Mouse (Mus musculus) brown adipose tissue, adult 24 weeks (tissue): ENCODE measurements around the gene Stim2. TPM values are rescaled to one million over a fixed set of nuclear protein-coding genes. Genes with fewer than 3 reads are reported as not detected.

Experiments
- H3K27ac ChIP-seq: fragments of 200-500 bp; replicated peaks from 2 replicates; pipeline ENCODE4 v1.5.1; 2012; ENCODE audit warnings: low read depth, mild to moderate bottlenecking, low read length
- H3K4me1 ChIP-seq: fragments of 200-500 bp; 2 replicates; pipeline ENCODE4 v1.6.1; 2012; ENCODE audit warnings: low read length, mixed read lengths; ENCODE audit not compliant: control insufficient read depth, insufficient read depth, insufficient read length
- H3K4me3 ChIP-seq: fragments of 200-500 bp; 2 replicates; pipeline ENCODE4 v1.5.1; 2012; ENCODE audit warnings: low read depth, mild to moderate bottlenecking, low read length, moderate library complexity; ENCODE audit not compliant: insufficient read depth
- polyA plus RNA-seq: library from polyadenylated mRNA; stranded (reverse); fragments of >200 nt; gene quantifications from 2 replicates; pipeline ENCODE4 v1.2.4, GENCODE M21; 2012; ENCODE audit not compliant: missing spikeins, insufficient read depth, insufficient read length

The Stim2 gene
- polyA plus RNA-seq, 1 experiment: 12.6 TPM

DNA sequence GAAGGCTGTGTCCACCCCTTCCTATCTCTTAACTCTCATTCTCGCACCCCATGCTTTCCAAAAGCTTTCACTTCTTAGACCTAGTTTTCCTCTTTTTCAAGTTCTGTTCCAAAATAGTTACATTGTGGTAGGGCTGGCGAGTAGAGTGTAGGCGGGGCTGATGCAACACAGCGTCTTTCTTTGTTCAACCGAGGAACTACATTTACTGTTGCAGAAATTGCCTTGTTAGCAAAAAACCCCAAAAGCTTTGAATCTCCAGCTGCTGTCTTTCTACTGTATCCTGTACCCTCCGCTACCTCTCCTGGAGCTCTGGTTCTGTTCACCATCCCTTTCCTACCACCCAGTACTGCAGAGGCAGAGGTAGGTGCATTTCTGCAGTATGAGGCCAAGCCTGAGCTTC lies 99.9 kb downstream of the Stim2 start:
- H3K27ac ChIP-seq: no peak overlapping the region
- H3K4me1 ChIP-seq: peaks cover 11% of the 10 kb centered on the region
- H3K4me3 ChIP-seq: no peak overlapping the region

DNA sequence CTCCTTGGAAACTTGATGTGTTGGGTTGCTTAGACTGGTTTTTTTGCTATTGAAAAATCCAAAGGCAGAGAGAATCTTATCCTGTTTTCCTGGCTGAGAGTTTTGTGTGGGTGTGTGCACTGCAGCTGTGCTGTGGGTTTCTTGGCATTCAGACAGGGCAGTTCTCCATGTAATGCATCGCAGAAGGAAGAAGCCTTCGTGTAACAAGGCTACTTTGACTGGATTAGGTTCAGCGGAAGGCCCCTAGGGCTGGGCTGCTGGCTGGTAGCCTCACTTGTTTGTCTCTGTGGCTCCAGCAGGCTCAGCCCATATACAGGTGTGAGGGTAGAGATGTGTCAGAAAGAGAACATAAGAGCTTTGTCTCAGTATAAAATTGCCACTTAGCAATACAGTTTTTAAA lies 102.6 kb downstream of the Stim2 start:
- H3K27ac ChIP-seq: 0 out of 2 replicates have a peak overlapping the region, but pooled peaks have one; percentile 23
- H3K4me1 ChIP-seq: peaks cover 11% of the 10 kb centered on the region
- H3K4me3 ChIP-seq: no peak overlapping the region

DNA sequence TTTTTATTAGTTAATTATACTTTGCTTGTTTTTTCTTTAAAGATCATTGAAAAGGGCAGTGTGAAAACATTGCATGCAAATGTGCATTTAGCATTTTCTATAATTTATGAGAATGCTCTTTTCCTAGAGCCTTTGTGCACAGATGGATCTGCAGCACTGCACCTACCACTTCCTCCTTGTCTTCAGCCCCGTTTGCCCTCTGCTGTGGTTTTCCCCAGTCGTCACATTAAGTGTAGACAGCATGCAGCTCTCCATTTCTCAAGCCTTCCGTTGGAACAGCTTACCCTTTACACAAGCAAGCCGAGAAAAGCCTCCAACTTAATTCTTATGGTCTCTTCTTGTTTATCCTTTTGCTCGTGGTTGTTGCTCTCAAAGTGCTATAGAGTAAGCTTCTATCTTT lies 103.0 kb downstream of the Stim2 start:
- Histone ChIP-seq H3K4me3 (no peak overlapping the region), H3K4me1 (peaks cover 11% of the 10 kb centered on the region), H3K27ac (no peak overlapping the region)

DNA sequence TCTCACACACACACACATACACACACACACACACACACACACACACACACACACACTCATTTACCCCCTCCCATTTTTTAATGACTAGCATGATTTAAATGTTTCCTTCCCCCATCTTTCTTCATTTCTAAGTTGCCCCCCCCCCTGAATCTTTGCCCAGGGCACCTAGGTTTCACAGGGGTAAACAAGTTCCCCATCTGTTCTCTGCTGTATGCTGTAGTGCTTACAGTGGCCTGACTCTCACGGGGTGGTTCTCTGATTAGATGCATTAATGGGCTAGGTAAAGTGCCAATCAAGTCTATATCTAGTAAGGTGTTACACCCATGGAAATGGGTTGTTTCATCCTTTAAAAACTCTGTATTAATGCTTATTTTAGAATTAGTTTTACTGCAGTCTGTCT lies 103.7 kb downstream of the Stim2 start:
- H3K4me1 ChIP-seq: peaks cover 11% of the 10 kb centered on the region
- no peak overlapping the region for H3K4me3 ChIP-seq
- H3K27ac ChIP-seq: no peak overlapping the region

DNA sequence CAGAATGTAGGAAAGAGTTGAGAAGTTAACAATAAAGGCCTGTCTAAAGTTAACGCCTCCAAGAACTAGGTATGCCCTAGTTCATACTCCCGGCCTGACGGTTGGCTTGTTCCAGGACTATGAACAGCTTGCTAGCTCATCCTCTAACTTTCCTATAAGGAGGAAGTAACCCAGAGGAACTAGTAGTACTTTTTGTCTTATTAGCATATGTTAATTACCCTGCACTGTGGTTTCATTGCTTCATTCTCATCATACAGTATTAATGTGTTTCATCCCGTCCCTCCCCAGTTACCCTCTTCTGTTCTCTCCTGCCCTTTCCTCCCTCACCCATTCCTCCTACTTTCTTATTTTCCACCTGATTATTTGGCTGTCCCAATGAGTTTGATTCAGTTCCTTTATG lies 108.4 kb downstream of the Stim2 start:
- no peaks in the 10 kb centered on the region for H3K4me1 ChIP-seq
- no peak overlapping the region for H3K4me3 ChIP-seq
- H3K27ac ChIP-seq: no peak overlapping the region

DNA sequence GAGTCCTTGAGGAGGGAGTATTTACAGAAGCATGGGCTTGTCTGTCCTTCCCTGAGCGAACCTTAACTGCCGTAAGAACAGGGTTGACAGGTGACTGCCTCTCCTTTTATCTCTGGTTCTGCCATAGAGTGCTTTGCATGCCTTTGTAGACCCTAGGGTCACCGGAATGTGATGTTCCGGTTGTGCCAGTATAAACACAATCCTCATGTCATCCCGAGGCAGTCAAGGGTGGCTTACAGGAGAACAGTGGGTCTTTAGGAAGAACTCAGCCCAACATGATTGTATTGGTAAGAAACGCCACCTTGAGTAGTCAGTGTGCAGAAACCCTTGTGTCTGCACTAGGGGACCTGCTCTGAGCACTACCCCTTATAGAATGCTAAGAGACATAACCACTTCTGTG lies 108.8 kb downstream of the Stim2 start:
- H3K27ac ChIP-seq: no peak overlapping the region
- H3K4me3 ChIP-seq: no peak overlapping the region
- H3K4me1 ChIP-seq: no peaks in the 10 kb centered on the region

DNA sequence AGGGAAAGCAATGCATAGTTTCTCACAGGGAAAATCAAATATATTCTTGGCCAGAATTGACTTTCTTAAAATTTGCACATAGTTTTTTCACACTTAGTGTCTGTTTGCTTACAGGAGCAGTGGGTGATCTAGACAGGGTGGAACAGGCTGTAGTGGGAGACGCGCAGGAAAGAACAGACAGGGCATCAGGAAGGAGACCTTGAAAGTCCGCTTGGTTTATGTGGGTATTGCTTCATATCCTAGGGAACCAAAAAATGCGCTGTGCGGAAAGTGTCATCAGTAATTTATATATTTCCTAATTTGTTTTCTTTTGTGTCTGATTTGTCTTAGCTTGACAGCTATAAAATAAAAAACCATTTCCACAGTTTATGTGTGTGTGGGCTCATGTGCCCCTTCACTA lies 110.8 kb downstream of the Stim2 start:
- no peak overlapping the region for H3K4me3 ChIP-seq
- no peaks in the 10 kb centered on the region for H3K4me1 ChIP-seq
- H3K27ac ChIP-seq: no peak overlapping the region

DNA sequence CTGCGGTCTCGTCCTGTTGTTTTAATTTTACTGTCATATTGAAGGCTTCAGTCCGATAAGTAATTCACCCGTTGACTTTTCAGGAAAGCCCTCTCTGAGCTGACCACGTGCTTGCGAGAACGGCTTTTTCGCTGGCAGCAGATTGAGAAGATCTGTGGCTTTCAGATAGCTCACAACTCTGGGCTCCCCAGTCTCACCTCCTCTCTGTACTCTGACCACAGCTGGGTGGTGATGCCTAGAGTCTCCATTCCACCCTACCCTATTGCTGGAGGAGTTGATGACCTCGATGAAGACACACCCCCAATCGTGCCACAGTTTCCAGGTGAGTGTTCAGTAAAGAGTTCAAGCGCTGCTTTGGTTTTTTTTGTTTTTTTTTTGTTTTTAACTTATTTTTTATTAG lies 112.5 kb downstream of the Stim2 start:
- Histone ChIP-seq H3K27ac (no peak overlapping the region), H3K4me1 (no peaks in the 10 kb centered on the region), H3K4me3 (no peak overlapping the region)

DNA sequence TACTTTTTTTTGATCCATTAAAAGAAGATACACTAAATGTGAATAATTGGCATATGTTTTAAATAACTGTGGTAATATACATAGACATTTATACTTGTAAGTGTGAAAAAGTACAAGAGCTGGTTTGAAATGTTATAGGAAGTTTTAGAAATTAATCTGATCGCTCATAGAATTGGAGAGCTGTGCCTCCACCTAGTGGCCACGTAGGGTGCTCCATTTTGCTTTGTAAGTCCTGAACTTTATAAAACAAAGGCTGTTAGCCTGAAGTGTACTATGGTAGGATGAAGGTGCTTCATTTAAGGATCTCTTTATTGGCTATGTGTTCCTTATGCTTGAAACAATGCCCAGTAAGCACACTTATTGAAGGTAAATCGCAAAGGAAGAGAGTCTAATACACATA lies 115.0 kb downstream of the Stim2 start:
- Histone ChIP-seq H3K4me1 (no peaks in the 10 kb centered on the region), H3K4me3 (no peak overlapping the region), H3K27ac (no peak overlapping the region)

DNA sequence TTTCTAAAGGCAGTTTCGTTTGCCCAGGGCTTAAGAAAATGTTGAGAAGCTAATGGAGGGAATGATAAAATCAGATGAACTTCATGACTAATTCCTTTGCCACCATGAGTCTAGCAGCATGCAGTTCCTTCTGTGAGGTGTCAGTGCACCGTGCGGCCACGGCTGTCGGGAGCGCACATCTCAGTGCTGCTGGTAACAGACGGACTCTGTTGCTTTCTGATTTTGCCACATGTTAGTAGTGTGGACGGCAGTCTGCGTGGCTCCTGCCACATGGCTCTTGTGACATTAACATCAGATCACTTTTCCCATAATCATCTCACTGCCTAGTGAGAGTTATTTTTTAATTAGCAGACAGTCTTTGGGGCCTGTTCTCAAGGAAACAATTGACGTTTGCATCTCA lies 118.2 kb downstream of the Stim2 start:
- no peak overlapping the region for H3K4me3 ChIP-seq
- H3K27ac ChIP-seq: no peak overlapping the region
- no peaks in the 10 kb centered on the region for H3K4me1 ChIP-seq

DNA sequence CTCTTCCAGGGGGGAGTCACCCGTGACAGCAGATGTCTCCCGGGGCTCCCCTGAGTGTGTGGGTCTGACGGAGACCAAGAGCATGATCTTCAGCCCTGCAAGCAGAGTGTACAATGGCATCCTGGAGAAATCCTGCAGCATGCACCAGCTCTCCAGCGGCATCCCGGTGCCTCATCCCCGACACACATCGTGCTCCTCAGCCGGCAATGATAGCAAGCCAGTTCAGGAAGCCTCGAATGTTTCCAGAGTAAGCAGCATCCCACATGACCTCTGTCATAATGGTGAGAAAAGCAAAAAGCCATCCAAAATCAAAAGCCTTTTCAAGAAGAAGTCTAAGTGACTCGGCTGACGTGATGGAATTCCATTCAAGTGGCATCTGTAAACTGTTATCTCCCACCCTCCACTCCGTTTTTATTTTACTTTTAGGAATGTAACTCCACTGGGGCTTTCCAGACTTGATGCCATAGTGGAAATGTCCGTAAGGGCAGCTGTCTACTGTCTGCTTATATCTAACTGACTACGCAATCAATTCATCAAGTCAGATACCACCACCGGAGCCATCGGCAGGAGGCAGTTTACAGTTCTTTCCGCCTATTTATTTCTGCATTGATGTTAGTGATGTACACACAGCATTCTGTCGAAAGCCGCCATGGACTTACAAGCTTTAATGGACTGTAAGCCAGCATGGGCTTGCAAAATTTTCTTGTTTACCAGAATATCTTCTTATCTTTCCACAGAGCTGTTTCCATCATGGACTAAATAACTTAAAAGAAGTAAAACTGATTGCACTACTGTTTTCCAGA lies 120.3 kb downstream of the Stim2 start:
- H3K27ac ChIP-seq: no peak overlapping the region
- H3K4me3 ChIP-seq: no peak overlapping the region
- no peaks in the 10 kb centered on the region for H3K4me1 ChIP-seq

DNA sequence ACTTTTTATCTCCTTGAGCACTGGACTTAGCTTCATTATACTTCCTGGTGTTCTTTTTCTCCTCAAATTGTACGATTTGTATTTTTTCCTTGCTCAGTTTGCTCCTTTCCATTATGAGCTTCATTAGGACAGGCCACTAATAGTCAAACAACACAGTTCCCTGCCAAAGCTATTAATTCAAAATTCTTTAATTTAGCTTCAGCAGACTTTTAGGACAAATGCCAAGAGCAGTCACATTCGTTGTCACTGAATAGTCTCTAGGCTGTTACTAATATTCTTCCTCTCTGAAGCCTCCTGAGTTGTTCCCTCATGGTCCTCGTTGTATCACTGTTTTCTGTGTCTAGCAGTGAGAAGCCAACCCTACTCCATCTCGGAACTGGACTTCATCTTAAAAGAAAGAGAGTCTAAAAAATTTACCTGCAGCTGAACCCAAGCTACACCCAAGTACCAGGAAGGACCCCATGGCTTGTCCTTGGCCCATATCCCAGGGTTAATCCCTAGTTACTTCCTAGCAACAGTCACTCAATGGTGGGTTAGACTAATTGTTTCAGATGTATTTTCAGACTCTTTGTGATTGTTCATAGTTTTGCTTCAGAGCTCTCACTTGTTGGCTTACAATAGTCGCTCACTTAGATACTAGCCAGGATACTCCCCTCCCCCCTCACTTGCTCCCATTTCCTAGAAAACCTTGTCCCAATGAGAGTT lies 149.9 kb downstream of the Stim2 start:
- Histone ChIP-seq H3K4me1 (no peaks in the 10 kb centered on the region), H3K27ac (no peak overlapping the region), H3K4me3 (no peak overlapping the region)

DNA sequence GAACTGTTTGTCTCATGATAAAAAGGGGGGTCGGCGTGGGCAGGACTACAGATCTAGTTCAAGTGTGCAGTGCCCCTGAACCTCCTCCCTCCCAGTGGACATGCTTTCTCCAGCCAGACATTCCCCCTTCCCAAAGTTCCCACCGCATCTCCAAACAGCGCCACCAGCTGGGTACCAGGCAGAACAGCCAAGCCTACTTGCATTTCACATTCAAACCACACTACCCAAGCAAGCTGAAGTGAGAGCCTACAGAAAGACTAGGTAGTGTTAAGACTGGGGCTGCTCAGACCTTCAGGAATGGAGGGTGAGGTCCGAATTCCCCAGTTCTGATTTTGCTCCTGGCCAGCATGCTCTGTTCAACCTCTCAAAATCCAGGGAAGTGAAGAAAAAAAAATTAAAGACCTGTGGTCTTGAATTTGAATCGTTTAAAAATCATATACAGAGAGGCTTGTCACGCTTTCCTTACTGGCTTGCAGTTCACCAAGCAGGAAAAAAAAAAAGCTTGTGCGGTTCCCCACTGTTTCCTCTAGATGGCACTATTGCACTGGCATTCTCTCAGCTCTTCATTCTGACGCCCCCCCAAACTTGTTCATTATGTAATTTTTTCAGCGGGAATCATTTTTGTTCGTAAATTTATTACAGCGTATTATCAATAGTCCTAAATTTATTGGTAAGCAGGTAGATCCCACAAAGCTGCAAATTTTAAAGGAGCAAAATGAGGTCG lies 156.4 kb downstream of the Stim2 start:
- H3K4me3 ChIP-seq: no peak overlapping the region
- H3K4me1 ChIP-seq: no peaks in the 10 kb centered on the region
- no peak overlapping the region for H3K27ac ChIP-seq

DNA sequence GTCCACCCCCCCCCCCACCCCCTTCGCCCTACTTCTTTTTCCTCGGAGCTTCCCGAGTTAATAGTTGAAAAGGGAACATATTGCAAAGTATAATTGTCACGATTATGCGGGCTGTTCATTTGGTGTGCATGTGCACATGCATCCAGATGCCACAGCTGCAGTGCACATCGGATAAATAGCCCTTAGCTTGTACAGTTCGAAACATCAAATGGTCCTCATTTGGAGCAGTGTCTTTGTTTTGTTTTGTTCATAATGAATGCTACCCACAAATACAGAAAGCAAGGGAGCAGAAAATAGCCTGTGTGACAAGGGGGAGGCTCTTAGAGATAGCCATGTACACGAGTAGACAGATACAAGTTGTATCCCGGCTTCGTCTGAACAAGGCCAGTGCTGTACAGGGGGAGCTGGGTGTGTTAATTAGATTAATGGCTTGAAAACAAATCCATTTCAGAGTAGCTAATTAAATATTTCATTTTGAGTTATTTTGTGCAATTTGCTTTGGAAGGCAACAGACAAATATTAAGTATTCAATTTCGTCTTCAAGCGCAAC lies 157.0 kb downstream of the Stim2 start:
- Histone ChIP-seq H3K27ac (no peak overlapping the region), H3K4me3 (no peak overlapping the region)

DNA sequence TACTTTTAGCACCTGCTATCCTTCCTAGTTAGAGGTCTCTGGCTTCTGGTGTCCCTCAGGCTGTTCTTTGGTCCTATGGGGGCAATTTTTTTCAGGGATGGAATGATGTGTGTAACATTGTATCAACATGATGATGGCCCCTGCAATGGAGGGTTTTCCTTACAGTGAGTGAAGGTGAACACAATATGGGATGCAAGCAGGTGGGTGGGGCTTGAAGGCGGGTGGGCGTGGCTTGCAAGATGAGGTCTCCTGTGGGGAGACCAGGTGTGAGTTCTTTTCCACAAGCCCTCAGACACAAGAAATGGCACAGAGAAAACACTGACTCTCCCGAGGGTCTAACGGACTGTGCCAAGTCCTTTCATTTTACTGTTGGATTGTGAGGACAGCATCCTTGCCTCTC lies 157.6 kb downstream of the Stim2 start:
- no peak overlapping the region for H3K27ac ChIP-seq

More for the DNA sequence above, 157.0 kb downstream of the Stim2 start:
- no peaks in the 10 kb centered on the region for H3K4me1 ChIP-seq

More for the DNA sequence above, 157.6 kb downstream of the Stim2 start:
- Histone ChIP-seq H3K4me1 (no peaks in the 10 kb centered on the region), H3K4me3 (no peak overlapping the region)
